Mouse (Mus musculus): ENCODE measurements at regions not wholly inside any gene's neighbourhood (a gene's known extent, or its start where the extent isn't known, plus 50 kb on each side); places are given as distances from the start of the nearest gene placed in this dataset.

GRCm38 (mm10) chr3:17636276-17636675 lies 311.9 kb upstream of the Cypt12 start:
- TF ChIP-seq POLR2A (IDR thresholded peaks at IDR 0.05; ENCODE audit: borderline replicate concordance, extremely low read depth, insufficient read depth, insufficient read length, poor library complexity, severe bottlenecking) (no peak), CTCF (IDR thresholded peaks at IDR 0.05; ENCODE audit: borderline replicate concordance, extremely low read depth, insufficient read depth, insufficient read length) (no peak)

Measured in brain, embryonic 14.5 days (tissue).